Mouse (Mus musculus): ENCODE measurements at regions not wholly inside any gene's neighbourhood (a gene's known extent, or its start where the extent isn't known, plus 50 kb on each side); places are given as distances from the start of the nearest gene placed in this dataset.

DNA sequence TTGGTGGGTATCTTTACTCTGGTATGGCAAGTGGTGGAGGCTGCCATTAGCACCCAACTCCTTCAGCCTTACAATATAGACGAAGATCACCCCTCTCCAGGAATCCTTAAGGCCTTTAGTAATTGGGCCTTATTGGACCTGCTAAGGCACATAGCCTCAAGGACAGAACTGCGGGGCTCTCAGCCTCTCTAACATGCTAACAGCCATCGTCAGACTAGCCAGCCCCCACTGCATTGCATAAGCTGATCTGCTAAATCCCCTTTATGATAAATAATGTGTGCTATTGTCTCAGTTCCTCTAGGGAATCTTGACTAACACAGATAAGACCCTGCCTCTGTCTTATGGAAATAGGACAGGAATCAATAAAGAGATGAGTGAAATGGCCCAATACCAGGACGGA lies 95.7 kb upstream of the H2afz start:
- Histone ChIP-seq H3K4me1 (no peaks in the 10 kb centered on the region), H3K36me3 (no peaks in the 10 kb centered on the region), H3K27ac (no peak overlapping the region), H3K9ac (no peak overlapping the region), H3K4me3 (no peak overlapping the region), H3K27me3 (no peaks in the 10 kb centered on the region), H3K4me2 (replicated peaks) (no peak overlapping the region), H3K9me3 (no peaks in the 10 kb centered on the region)
- no peak for ATAC-seq (ENCODE audit: low FRiP score, low read depth)
- WGBS = 85% methylated on average over 4 of the region's 4 CpGs

- no peak overlapping the region for H3K27ac ChIP-seq
- H3K4me3 ChIP-seq = no peak overlapping the region
- 79% methylated on average over 6 of the region's 6 CpGs for WGBS
- ATAC-seq (ENCODE audit: low FRiP score, low read depth) = no peak
- H3K4me2 ChIP-seq (replicated peaks) = no peak overlapping the region
- H3K9me3 ChIP-seq = no peaks in the 10 kb centered on the region
- peaks cover 19% of the 10 kb centered on the region for H3K27me3 ChIP-seq
- H3K4me1 ChIP-seq = peaks cover 5% of the 10 kb centered on the region
- H3K9ac ChIP-seq = no peak overlapping the region
- no peaks in the 10 kb centered on the region for H3K36me3 ChIP-seq
Observed at GRCm38 (mm10) chr3:137775076-137775849, 89.0 kb upstream of the H2afz start.

- Histone ChIP-seq H3K36me3 (no peaks in the 10 kb centered on the region), H3K9me3 (no peaks in the 10 kb centered on the region), H3K27ac (no peak overlapping the region), H3K4me1 (peaks cover 7% of the 10 kb centered on the region), H3K9ac (no peak overlapping the region), H3K27me3 (peaks cover 37% of the 10 kb centered on the region), H3K4me2 (replicated peaks) (peak overlapping the region; percentile 38; the same call in 1 of the 2 replicates), H3K4me3 (no peak overlapping the region)
- WGBS = 38% methylated on average over 7 of the region's 7 CpGs
- ATAC-seq (ENCODE audit: low FRiP score, low read depth) = peak; percentile 52; the same call in 1 of the 2 replicates
Observed at GRCm38 (mm10) chr3:137778113-137778512, 86.2 kb upstream of the H2afz start.

DNA sequence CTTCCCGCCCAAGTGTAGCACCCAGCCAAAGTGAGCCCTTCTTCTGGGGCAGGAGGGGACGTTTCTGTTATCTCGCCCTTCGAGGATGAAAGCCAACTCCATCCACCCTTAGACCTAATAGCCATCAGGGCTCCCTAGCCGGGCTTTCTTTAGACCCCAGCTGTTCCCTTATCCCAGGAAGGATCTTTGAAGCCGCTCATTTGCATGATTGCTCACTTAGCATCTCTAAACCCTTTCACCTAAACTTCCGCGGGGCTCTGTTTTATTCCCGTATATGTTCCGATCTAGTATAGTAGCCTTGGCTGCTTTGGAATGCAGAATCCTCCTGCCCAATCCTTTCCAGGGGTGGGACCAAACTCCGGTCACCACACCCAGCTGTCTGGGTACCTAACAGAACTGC lies 84.3 kb upstream of the H2afz start:
- Histone ChIP-seq H3K27me3 (peaks cover 37% of the 10 kb centered on the region), H3K27ac (no peak overlapping the region), H3K9ac (no peak overlapping the region), H3K4me1 (peaks cover 13% of the 10 kb centered on the region), H3K9me3 (no peaks in the 10 kb centered on the region), H3K4me2 (replicated peaks) (peak overlapping the region; percentile 52), H3K36me3 (no peaks in the 10 kb centered on the region), H3K4me3 (peak overlapping the region; percentile 11)
- ATAC-seq (ENCODE audit: low FRiP score, low read depth) = no peak
- WGBS = 5% methylated on average over 11 of the region's 11 CpGs

GRCm38 (mm10) chr3:137782836-137783235 lies 81.5 kb upstream of the H2afz start:
- Histone ChIP-seq H3K9me3 (no peaks in the 10 kb centered on the region), H3K27me3 (peaks cover 37% of the 10 kb centered on the region), H3K4me2 (replicated peaks) (no peak overlapping the region), H3K4me1 (peaks cover 16% of the 10 kb centered on the region), H3K27ac (no peak overlapping the region), H3K4me3 (no peak overlapping the region), H3K36me3 (no peaks in the 10 kb centered on the region), H3K9ac (no peak overlapping the region)
- 78% methylated on average over 5 of the region's 5 CpGs for WGBS
- ATAC-seq (ENCODE audit: low FRiP score, low read depth) = no peak

- ATAC-seq (ENCODE audit: low FRiP score, low read depth) = no peak
- H3K9me3 ChIP-seq = no peaks in the 10 kb centered on the region
Observed at GRCm38 (mm10) chr3:137783937-137784911, 80.1 kb upstream of the H2afz start.

DNA sequence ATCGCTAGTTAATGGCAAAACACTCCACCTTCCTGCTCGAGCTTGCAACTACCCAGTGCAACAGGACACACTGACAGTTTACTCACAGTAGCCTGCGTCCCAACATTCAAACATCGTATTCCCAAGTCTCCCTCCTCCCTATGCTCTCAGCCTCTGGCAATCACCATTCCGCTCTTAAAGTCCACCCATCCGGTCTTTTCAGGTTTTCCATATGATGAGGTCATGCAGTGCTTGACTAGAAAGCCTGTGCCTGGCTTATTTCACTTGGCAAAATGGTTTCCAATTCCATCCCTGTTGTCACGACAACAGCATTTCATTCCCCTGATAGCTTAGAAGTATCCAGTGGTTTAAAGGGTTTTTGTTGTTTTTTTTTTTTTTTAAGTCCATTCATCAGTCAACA lies 79.1 kb upstream of the H2afz start:
- Histone ChIP-seq H3K4me1 (peaks cover 18% of the 10 kb centered on the region), H3K4me2 (replicated peaks) (no peak overlapping the region), H3K4me3 (no peak overlapping the region), H3K36me3 (no peaks in the 10 kb centered on the region), H3K27ac (no peak overlapping the region), H3K27me3 (peaks cover 18% of the 10 kb centered on the region), H3K9me3 (no peaks in the 10 kb centered on the region), H3K9ac (no peak overlapping the region)
- ATAC-seq (ENCODE audit: low FRiP score, low read depth) = no peak
- WGBS = 56% methylated on average over 7 of the region's 7 CpGs

More at GRCm38 (mm10) chr3:137783937-137784911, 80.1 kb upstream of the H2afz start:
- Histone ChIP-seq H3K4me1 (peaks cover 17% of the 10 kb centered on the region), H3K4me2 (replicated peaks) (no peak overlapping the region), H3K27me3 (peaks cover 28% of the 10 kb centered on the region), H3K27ac (no peak overlapping the region), H3K4me3 (no peak overlapping the region), H3K36me3 (no peaks in the 10 kb centered on the region), H3K9ac (no peak overlapping the region)
- 44% methylated on average over 7 of the region's 7 CpGs for WGBS

DNA sequence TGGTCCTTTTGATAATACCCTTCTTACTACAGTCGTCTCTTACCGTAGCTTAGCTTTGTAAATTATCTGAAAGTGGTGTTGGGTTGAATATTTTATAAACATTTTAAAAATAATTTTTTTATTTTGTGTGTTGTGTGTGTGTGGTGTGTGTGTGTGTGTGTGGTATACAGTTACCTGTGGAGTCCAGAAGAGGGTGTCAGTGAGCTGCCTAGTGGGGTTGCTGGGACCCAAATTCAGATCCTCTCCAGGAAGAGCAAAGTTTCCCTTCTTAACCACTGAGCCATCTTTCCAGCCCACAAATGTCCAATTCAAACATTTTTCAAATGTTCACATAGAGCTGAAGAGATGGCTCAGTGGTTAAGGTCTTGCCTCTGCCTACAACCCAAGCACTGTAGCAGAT lies 78.4 kb upstream of the H2afz start:
- 95% methylated on average over 2 of the region's 2 CpGs for WGBS

DNA sequence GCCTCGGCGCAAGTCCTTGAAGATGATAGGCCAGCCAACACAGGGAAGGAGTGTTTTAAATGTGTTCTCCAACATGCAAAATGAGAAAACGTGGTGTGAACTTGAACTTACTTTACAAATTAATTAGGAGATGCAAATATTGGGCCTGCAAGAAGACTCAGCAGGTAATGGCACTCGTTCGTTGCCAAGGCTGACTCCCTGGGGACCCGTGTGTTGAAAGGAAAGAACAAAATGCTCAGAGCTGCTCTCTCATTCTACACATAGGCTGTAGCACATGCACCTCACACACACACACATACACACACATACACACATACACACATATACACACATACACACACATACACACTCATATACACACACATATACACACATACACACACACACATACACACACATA lies 74.6 kb upstream of the H2afz start:
- H3K4me3 ChIP-seq = no peak overlapping the region
- ATAC-seq (ENCODE audit: low FRiP score, low read depth) = no peak
- no peak overlapping the region for H3K9ac ChIP-seq
- H3K4me1 ChIP-seq = peaks cover 13% of the 10 kb centered on the region; the same call in 1 of the 2 replicates
- 68% methylated on average over 6 of the region's 6 CpGs for WGBS
- H3K27me3 ChIP-seq = no peaks in the 10 kb centered on the region
- no peak overlapping the region for H3K4me2 ChIP-seq (replicated peaks)
- H3K36me3 ChIP-seq = no peaks in the 10 kb centered on the region
- no peak overlapping the region for H3K27ac ChIP-seq
- H3K9me3 ChIP-seq = no peaks in the 10 kb centered on the region

More for the DNA sequence above, 78.4 kb upstream of the H2afz start:
- H3K4me1 ChIP-seq = peaks cover 15% of the 10 kb centered on the region; the same call in 1 of the 2 replicates
- no peak overlapping the region for H3K9ac ChIP-seq
- H3K27ac ChIP-seq = no peak overlapping the region
- peaks cover 13% of the 10 kb centered on the region; the same call in 1 of the 2 replicates for H3K27me3 ChIP-seq
- H3K9me3 ChIP-seq = no peaks in the 10 kb centered on the region
- ATAC-seq (ENCODE audit: low FRiP score, low read depth) = no peak
- no peaks in the 10 kb centered on the region for H3K36me3 ChIP-seq
- H3K4me3 ChIP-seq = no peak overlapping the region
- no peak overlapping the region for H3K4me2 ChIP-seq (replicated peaks)

DNA sequence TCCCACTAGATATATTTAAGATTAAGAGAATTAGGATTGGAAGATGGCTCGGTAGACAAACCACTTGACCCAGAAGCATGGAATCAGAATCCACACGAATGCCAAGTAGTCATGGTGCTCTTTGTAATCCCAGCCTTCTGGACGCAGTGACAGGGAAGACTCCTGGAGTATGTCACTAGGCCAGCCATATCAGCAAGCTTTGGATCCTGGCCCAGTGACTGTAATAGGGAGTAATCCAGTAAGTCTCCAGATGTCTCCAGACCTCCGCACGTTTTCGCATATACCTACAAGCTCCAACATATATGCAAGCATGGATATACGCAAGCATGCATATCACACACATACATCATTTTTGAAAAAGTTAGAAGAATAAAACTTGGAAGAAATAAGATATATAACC lies 73.9 kb upstream of the H2afz start:
- ATAC-seq (ENCODE audit: low FRiP score, low read depth) = no peak
- 87% methylated on average over 7 of the region's 7 CpGs for WGBS
- H3K36me3 ChIP-seq = no peaks in the 10 kb centered on the region

GRCm38 (mm10) chr3:137795754-137796315 lies 68.5 kb upstream of the H2afz start:
- no peak overlapping the region for H3K9ac ChIP-seq
- no peaks in the 10 kb centered on the region for H3K9me3 ChIP-seq
- no peak overlapping the region for H3K4me3 ChIP-seq
- H3K27me3 ChIP-seq = no peaks in the 10 kb centered on the region
- 84% methylated on average over 7 of the region's 7 CpGs for WGBS
- H3K4me2 ChIP-seq (replicated peaks) = no peak overlapping the region
- ATAC-seq (ENCODE audit: low FRiP score, low read depth) = no peak
- no peak overlapping the region for H3K27ac ChIP-seq
- no peaks in the 10 kb centered on the region for H3K4me1 ChIP-seq
- H3K36me3 ChIP-seq = no peaks in the 10 kb centered on the region

More for the DNA sequence above, 73.9 kb upstream of the H2afz start:
- Histone ChIP-seq H3K9ac (no peak overlapping the region), H3K4me1 (peaks cover 7% of the 10 kb centered on the region; the same call in 1 of the 2 replicates), H3K9me3 (no peaks in the 10 kb centered on the region), H3K4me2 (replicated peaks) (no peak overlapping the region), H3K27ac (no peak overlapping the region), H3K27me3 (no peaks in the 10 kb centered on the region), H3K4me3 (no peak overlapping the region)

- H3K4me1 ChIP-seq = no peaks in the 10 kb centered on the region
- no peaks in the 10 kb centered on the region for H3K27me3 ChIP-seq
- ATAC-seq (ENCODE audit: low FRiP score, low read depth) = no peak
- H3K9ac ChIP-seq = no peak overlapping the region
- no peaks in the 10 kb centered on the region for H3K9me3 ChIP-seq
- no peak overlapping the region for H3K27ac ChIP-seq
- H3K4me2 ChIP-seq (replicated peaks) = no peak overlapping the region
- no peaks in the 10 kb centered on the region for H3K36me3 ChIP-seq
- no peak overlapping the region for H3K4me3 ChIP-seq
- 80% methylated on average over 4 of the region's 4 CpGs for WGBS
Observed at GRCm38 (mm10) chr3:137798769-137799168, 65.5 kb upstream of the H2afz start.

All from limb, embryonic 13.5 days (tissue).